Mouse (Mus musculus) small intestine, adult 2 months (tissue): ENCODE measurements around the gene 4930519P11Rik.

Experiments
- CTCF ChIP-seq: fragments of 200-500 bp; IDR thresholded peaks from 2 replicates; pipeline ENCODE4 v1.5.1; 2012; ENCODE audit warnings: low read depth, mild to moderate bottlenecking, control low read depth, inconsistent platforms, low read length, moderate library complexity, mixed read lengths; ENCODE audit not compliant: insufficient replicate concordance, insufficient read length; ENCODE audit errors: extremely low read depth
- POLR2A ChIP-seq: fragments of 200-500 bp; IDR thresholded peaks from 2 replicates; pipeline ENCODE4 v1.6.1; 2012; ENCODE audit warnings: low read depth, mild to moderate bottlenecking, control low read depth, inconsistent platforms, low read length, moderate library complexity

- TF ChIP-seq CTCF (no peak), POLR2A (no peak)
Measured at GRCm38 (mm10) chr2:154600586-154600985, 12.7 kb downstream of the 4930519P11Rik start.
